Mouse (Mus musculus) intestine, embryonic 14.5 days (tissue): ENCODE data around the gene Stk11ip. TPM values are rescaled to one million over a fixed set of nuclear protein-coding genes. Genes with fewer than 3 reads are reported as not detected.

Experiments
- ATAC-seq: fragments of 200-750 bp; cut with Nextera tagmentation; replicated peaks from 2 replicates; pipeline ENCODE4 v1.8.0; 2017; ENCODE audit warnings: low read depth, moderate number of reproducible peaks, moderate TSS enrichment, moderate library complexity; ENCODE audit not compliant: low FRiP score, low TSS enrichment
- DNase-seq: peaks from one replicate; pipeline ENCODE4 v3.0.0-alpha.2; 2018; ENCODE audit warnings: low spot score
- H3K27ac ChIP-seq: fragments of 300-500 bp; sonication (generic); 2 replicates; pipeline ENCODE4 v1.5.1; 2014; ENCODE audit warnings: low read depth, mild to moderate bottlenecking, control low read depth
- H3K27me3 ChIP-seq: fragments of 300-500 bp; sonication (generic); replicated peaks from 2 replicates; pipeline ENCODE4 v1.6.1; 2014; ENCODE audit warnings: low read length, control low read depth; ENCODE audit not compliant: control insufficient read depth, insufficient read depth
- H3K36me3 ChIP-seq: fragments of 300-500 bp; sonication (generic); 2 replicates; pipeline ENCODE4 v1.6.1; 2014; ENCODE audit warnings: low read length, control low read depth; ENCODE audit not compliant: control insufficient read depth, insufficient read depth
- H3K4me1 ChIP-seq: fragments of 300-500 bp; sonication (generic); replicated peaks from 2 replicates; pipeline ENCODE4 v1.6.1; 2014; ENCODE audit warnings: low read length, control low read depth, mixed read lengths; ENCODE audit not compliant: control insufficient read depth, insufficient read depth
- H3K4me2 ChIP-seq: fragments of 300-500 bp; sonication (generic); 2 replicates; pipeline ENCODE4 v1.6.1; 2014; ENCODE audit warnings: low read length
- H3K4me3 ChIP-seq: fragments of 300-500 bp; sonication (generic); 2 replicates; pipeline ENCODE4 v1.5.1; 2014; ENCODE audit warnings: low read depth, low read length, control low read depth, mixed read lengths
- H3K9ac ChIP-seq: fragments of 300-500 bp; sonication (generic); 2 replicates; pipeline ENCODE4 v1.6.1; 2014; ENCODE audit warnings: mild to moderate bottlenecking, low read length
- H3K9me3 ChIP-seq: fragments of 300-500 bp; sonication (generic); 2 replicates; pipeline ENCODE4 v1.6.1; 2016; ENCODE audit warnings: low read length, control low read depth; ENCODE audit not compliant: control insufficient read depth
- WGBS: fragments of 180-500 bp; shearing (Covaris S2); extraction: QIAGEN DNeasy Blood & Tissue Kit; methylation state at CpG from one replicate; pipeline ENCODE4 v1.1.7; 2014; 5-methylcytosine and 5-hydroxymethylcytosine counted together
- polyA plus RNA-seq: library from polyadenylated mRNA; unstranded; fragments of >200 nt; fragmentation: Nextera tagmentation; extraction: Ambion mirVana; gene quantifications from 2 replicates; pipeline ENCODE4 v1.2.1, GENCODE M21; 2014

The Stk11ip gene
- polyA plus RNA-seq, 1 experiment from 2014 or later = 16.3 TPM

GRCm38 (mm10) chr1:75582625-75582956, 61.3 kb downstream of the Stk11ip start:
- no peaks in the 10 kb centered on the region for H3K27me3 ChIP-seq
- H3K4me1 ChIP-seq = no peaks in the 10 kb centered on the region
- no peak overlapping the region for H3K4me3 ChIP-seq
- no peak overlapping the region for H3K9ac ChIP-seq
- ATAC-seq = no peak
- no peaks in the 10 kb centered on the region for H3K9me3 ChIP-seq
- H3K27ac ChIP-seq = no peak overlapping the region
- no peak overlapping the region for H3K4me2 ChIP-seq
- H3K36me3 ChIP-seq = no peaks in the 10 kb centered on the region
- WGBS = 79% methylated on average over 5 of the region's 5 CpGs
- no peak for DNase-seq

- no peak overlapping the region for H3K4me2 ChIP-seq
- WGBS = 71% methylated on average over 10 of the region's 10 CpGs
These were observed 61.7 kb downstream of the Stk11ip start for GRCm38 (mm10) chr1:75583034-75583433.

DNA sequence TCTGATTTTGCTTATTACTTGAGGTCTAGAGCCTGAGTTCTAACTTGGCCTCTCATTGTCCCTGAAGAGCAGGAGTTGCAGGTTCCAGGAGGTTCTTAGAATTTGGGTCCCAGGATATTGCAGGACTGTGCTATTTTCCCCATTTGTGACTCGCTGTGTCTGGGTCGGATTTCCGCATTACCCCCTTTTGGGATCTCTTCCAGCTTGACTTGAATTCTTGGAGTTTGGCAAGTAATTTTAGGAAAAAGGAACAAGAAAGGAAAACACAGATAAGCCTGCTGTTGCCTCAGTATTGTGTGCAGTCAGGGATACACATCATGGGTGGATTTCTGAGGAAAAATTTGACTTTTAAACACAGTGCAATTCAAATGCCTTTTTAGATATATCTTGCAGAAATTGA, 65.5 kb downstream of the Stk11ip start:
- Histone ChIP-seq H3K27ac (no peak overlapping the region), H3K4me2 (no peak overlapping the region), H3K9ac (no peak overlapping the region), H3K4me1 (no peaks in the 10 kb centered on the region), H3K9me3 (no peaks in the 10 kb centered on the region), H3K27me3 (no peaks in the 10 kb centered on the region), H3K4me3 (no peak overlapping the region), H3K36me3 (no peaks in the 10 kb centered on the region)
- WGBS = 92% methylated on average over 3 of the region's 3 CpGs
- ATAC-seq (no peak), DNase-seq (no peak)

More at GRCm38 (mm10) chr1:75583034-75583433, 61.7 kb downstream of the Stk11ip start:
- Histone ChIP-seq H3K9me3 (no peaks in the 10 kb centered on the region), H3K27me3 (no peaks in the 10 kb centered on the region), H3K36me3 (no peaks in the 10 kb centered on the region), H3K4me1 (no peaks in the 10 kb centered on the region), H3K9ac (no peak overlapping the region), H3K4me3 (no peak overlapping the region), H3K27ac (no peak overlapping the region)
- ATAC-seq (no peak), DNase-seq (no peak)

Other genes starting within 250 kb of the Stk11ip start
- gene Resp18, start 243.1 kb upstream of the Stk11ip start, polyA plus RNA-seq = 13.0 and 13.4 TPM in 2 replicates
- 133 and 137 TPM in 2 replicates for gene Dnpep, start 203.5 kb upstream of the Stk11ip start, polyA plus RNA-seq
- gene Des, start 161.2 kb upstream of the Stk11ip start, polyA plus RNA-seq = 72.4 and 73.2 TPM in 2 replicates
- 46.7 and 55.2 TPM in 2 replicates for gene Speg, start 146.2 kb upstream of the Stk11ip start, polyA plus RNA-seq
- gene Gmppa, start 85.6 kb upstream of the Stk11ip start, polyA plus RNA-seq = 69.4 and 72.1 TPM in 2 replicates
- 0.47 and 1.0 TPM in 2 replicates for gene Asic4, start 71.1 kb upstream of the Stk11ip start, polyA plus RNA-seq
- 36.7 and 42.8 TPM in 2 replicates for gene Chpf, start 42.2 kb upstream of the Stk11ip start, polyA plus RNA-seq
- 1.9 and 2.6 TPM in 2 replicates for gene Tmem198, start 42.0 kb upstream of the Stk11ip start, polyA plus RNA-seq
- 80.9 and 88.4 TPM in 2 replicates for gene Obsl1, start 15.1 kb upstream of the Stk11ip start, polyA plus RNA-seq
- 3.5 and 3.9 TPM in 2 replicates for gene Inha, start 14.5 kb upstream of the Stk11ip start, polyA plus RNA-seq
- 11.8 and 15.5 TPM in 2 replicates for gene Slc4a3, start 24.7 kb downstream of the Stk11ip start, polyA plus RNA-seq